Mouse (Mus musculus) forebrain, embryonic 16.5 days (tissue): ENCODE data around the gene Gm8180. TPM values are rescaled to one million over a fixed set of nuclear protein-coding genes. Genes with fewer than 3 reads are reported as not detected.
"Not testable (repeated sequence)": the region's sequence is repeated elsewhere in the genome, so short reads cannot be mapped to it uniquely, and the experiment has no call there.

ENCODE experiments used
- ATAC-seq: fragments of 200-750 bp; cut with Nextera tagmentation; 2 replicates; pipeline ENCODE4 v1.8.0; 2017; ENCODE audit warnings: mild to moderate bottlenecking, moderate library complexity
- H3K27ac ChIP-seq: fragments of 300-500 bp; sonication (generic); 2 replicates; pipeline ENCODE4 v1.5.1; 2014; ENCODE audit warnings: low read length, control low read depth
- H3K27me3 ChIP-seq: fragments of 300-500 bp; sonication (generic); replicated peaks from 2 replicates; pipeline ENCODE4 v1.6.1; 2014; ENCODE audit warnings: low read length; ENCODE audit not compliant: control insufficient read depth, insufficient read depth
- H3K36me3 ChIP-seq: fragments of 300-500 bp; sonication (generic); 2 replicates; pipeline ENCODE4 v1.6.1; 2014; ENCODE audit not compliant: control insufficient read depth, insufficient read depth
- H3K4me1 ChIP-seq: fragments of 300-500 bp; sonication (generic); replicated peaks from 2 replicates; pipeline ENCODE4 v1.6.1; 2014; ENCODE audit warnings: low read length; ENCODE audit not compliant: control insufficient read depth, insufficient read depth
- H3K4me2 ChIP-seq: fragments of 300-500 bp; sonication (generic); 2 replicates; pipeline ENCODE4 v1.6.1; 2014; ENCODE audit warnings: mild to moderate bottlenecking, low read length, control low read depth
- H3K4me3 ChIP-seq: fragments of 300-500 bp; sonication (generic); replicated peaks from 2 replicates; pipeline ENCODE4 v1.5.1; 2014; ENCODE audit warnings: mild to moderate bottlenecking, low read length, control low read depth
- H3K9ac ChIP-seq: fragments of 300-500 bp; sonication (generic); replicated peaks from 2 replicates; pipeline ENCODE4 v1.6.1; 2014; ENCODE audit warnings: low read depth, low read length, control low read depth
- H3K9me3 ChIP-seq: fragments of 300-500 bp; sonication (generic); 2 replicates; pipeline ENCODE4 v1.6.1; 2016; ENCODE audit warnings: low read length; ENCODE audit not compliant: control insufficient read depth
- WGBS: fragments of 180-500 bp; shearing (Covaris S2); extraction: QIAGEN DNeasy Blood & Tissue Kit; methylation state at CpG from one replicate; pipeline ENCODE4 v1.1.7; 2014; 5-methylcytosine and 5-hydroxymethylcytosine counted together
- polyA plus RNA-seq: library from polyadenylated mRNA; unstranded; fragments of >200 nt; fragmentation: Nextera tagmentation; extraction: Ambion mirVana; gene quantifications from 2 replicates; pipeline ENCODE4 v1.2.1, GENCODE M21; 2015

Gene Gm8180
- not detected in 2 replicates for polyA plus RNA-seq

DNA sequence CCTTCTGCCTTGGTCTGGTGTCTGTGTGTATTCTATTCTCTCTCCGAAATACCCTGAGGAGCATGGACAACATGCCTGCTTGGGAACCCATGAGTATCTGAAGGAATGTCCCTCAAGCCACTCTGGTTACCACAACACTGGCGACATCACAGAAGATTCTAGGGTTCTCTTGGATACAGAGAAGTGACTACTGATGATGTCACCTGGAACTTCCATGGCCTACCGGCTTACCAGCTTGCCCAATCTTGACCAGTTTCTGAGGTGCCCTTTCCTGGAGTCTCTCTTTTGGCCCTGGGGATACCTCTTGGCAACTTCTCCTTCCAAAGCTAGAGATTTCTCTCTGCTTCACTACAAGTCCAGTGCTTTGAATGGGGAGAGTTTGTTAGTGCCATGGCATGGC, at the start of gene Gm8180:
Gene Gm8180 (minus strand): TSS at position 101 of the 400 bp plus-strand sequence.
- not testable (repeated sequence) for H3K9ac ChIP-seq, H3K27ac ChIP-seq, ATAC-seq, H3K4me2 ChIP-seq, H3K36me3 ChIP-seq, H3K4me3 ChIP-seq, H3K27me3 ChIP-seq, H3K9me3 ChIP-seq, H3K4me1 ChIP-seq
- 94% methylated on average over 3 of the region's 3 CpGs for WGBS

DNA sequence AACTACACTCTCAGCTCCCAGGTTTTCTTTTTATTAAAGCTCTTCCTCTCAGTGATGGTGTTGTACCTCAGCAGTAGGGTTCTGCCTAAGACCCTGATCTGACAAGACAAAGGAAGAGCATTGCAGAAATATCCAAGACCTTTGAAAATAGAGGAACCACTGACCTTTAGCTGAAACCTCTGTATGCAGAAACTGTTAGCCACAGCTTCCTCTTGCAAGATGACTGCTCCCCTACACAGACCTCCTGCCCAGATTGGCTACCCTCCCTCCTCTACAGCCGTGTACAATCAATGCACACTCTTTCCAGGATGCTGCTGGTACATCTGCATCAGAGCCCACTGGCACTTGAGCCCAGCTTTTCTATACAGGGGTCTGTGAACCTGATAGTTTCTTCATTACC, 45.8 kb upstream of the Gm8180 start:
- ATAC-seq, H3K27ac ChIP-seq, H3K9ac ChIP-seq, H3K4me3 ChIP-seq, H3K27me3 ChIP-seq, H3K9me3 ChIP-seq, H3K4me1 ChIP-seq, H3K36me3 ChIP-seq, H3K4me2 ChIP-seq: not testable (repeated sequence)
- 65% methylated on average over 1 of the region's 1 CpGs for WGBS

DNA sequence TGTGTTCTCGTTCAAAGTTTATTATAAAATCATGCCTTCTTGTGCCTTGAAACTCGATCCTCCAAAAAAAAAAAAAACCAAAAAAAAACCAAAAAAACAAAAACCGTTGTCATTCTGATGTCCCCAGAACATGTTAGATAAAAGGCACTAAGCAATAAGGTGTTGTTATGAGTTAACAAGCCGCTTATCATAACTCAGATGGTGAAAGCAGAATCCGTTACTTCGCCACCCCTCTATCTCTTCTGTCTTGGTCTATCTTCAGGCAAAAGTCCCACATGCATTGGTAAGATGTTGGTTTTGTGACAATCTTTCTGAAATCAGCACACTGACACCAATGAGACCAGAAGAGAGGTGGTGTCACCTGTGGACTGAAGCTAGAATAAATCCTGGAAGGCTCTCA, 39.6 kb upstream of the Gm8180 start:
- not testable (repeated sequence) for H3K9ac ChIP-seq, H3K9me3 ChIP-seq, H3K27ac ChIP-seq, ATAC-seq, H3K27me3 ChIP-seq, H3K4me2 ChIP-seq, H3K36me3 ChIP-seq, H3K4me1 ChIP-seq, H3K4me3 ChIP-seq
- 90% methylated on average over 6 of the region's 6 CpGs for WGBS

DNA sequence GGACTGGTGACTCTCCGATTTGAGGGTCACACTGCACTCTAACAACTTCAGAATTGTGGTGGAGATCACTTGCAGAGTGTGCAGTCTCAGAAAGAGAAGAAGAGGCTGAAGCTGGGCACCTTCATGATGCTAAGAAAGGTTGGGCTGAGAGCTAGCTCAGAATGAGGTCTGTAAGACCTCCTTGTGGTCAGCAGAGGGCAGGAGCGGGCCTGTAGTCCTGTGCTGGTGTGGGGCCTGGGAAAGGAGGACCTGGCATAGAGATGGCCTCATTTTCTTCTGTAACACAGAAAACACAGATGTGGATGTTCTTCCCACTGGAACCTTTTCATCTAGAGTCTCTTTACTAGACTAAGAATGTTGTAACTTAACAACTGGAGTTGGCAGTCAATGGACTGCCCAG, 37.3 kb upstream of the Gm8180 start:
- H3K36me3 ChIP-seq, H3K9me3 ChIP-seq, H3K27ac ChIP-seq, H3K27me3 ChIP-seq, H3K4me2 ChIP-seq, H3K4me3 ChIP-seq, ATAC-seq, H3K4me1 ChIP-seq, H3K9ac ChIP-seq: not testable (repeated sequence)
- 44% methylated on average over 1 of the region's 2 CpGs for WGBS

DNA sequence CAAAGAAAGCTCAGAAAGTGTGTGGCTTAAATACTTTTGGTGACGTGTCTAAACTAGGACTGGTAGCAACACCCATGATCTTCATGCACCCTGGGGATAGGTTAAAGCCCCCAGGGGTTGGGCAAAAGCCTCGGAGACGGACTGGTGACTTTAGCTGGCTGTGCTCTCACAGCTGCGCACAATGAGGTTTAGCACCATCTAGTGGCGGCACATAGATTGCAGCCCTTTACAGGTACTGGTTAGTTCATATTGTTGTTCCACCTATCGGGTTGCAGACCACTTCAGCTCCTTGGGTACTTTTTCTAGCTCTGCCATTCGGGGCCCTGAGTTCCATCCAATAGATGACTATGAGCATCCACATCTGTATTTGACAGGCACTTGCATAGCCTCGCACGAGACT, 27.9 kb upstream of the Gm8180 start:
- H3K9ac ChIP-seq, H3K36me3 ChIP-seq, H3K9me3 ChIP-seq, H3K4me3 ChIP-seq, H3K4me1 ChIP-seq, H3K27me3 ChIP-seq, H3K27ac ChIP-seq, H3K4me2 ChIP-seq: not testable (repeated sequence)
- ATAC-seq: peak; percentile 62; the same call in 1 of the 2 replicates
- 62% methylated on average over 8 of the region's 9 CpGs for WGBS

DNA sequence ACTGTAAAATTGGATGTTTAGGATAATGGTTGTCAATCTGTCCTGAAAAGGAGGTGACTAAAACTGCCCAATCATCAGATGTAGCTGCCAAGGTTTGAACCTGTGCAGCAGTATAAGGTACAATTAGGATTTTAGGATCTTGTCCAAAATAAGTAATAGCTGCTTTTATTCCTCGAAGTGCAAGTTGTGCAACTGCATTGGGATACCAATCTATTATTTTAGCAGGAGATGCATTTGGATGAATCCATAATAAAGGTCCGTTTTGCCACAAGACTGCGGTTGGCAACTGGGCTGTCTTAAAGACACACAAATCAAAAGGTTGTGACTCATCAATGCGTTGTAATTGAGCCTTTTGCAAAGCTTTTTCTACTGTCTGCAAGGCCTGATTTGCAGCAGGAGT, 23.6 kb upstream of the Gm8180 start:
- H3K36me3 ChIP-seq, H3K4me2 ChIP-seq, H3K4me1 ChIP-seq, H3K27ac ChIP-seq, ATAC-seq, H3K9me3 ChIP-seq, H3K27me3 ChIP-seq, H3K4me3 ChIP-seq, H3K9ac ChIP-seq: not testable (repeated sequence)
- WGBS: 81% methylated on average over 4 of the region's 4 CpGs

DNA sequence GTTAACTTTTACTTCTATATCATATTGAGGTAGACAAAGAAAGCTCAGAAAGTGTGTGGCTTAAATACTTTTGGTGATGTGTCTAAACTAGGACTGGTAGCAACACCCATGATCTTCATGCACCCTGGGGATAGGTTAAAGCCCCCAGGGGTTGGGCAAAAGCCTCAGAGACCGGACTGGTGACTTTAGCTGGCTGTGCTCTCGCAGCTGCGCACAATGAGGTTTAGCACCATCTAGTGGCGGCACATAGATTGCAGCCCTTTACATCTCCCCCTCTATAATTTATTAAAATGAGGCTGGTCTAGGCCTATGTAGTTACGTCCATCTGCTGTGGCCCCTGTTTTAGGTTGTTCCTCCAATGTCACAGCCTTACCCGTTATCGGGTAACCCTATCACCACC, 19.9 kb upstream of the Gm8180 start:
- ATAC-seq, H3K27me3 ChIP-seq, H3K9ac ChIP-seq, H3K4me1 ChIP-seq, H3K36me3 ChIP-seq, H3K9me3 ChIP-seq, H3K27ac ChIP-seq, H3K4me2 ChIP-seq, H3K4me3 ChIP-seq: not testable (repeated sequence)
- WGBS: 8% methylated on average over 6 of the region's 7 CpGs

DNA sequence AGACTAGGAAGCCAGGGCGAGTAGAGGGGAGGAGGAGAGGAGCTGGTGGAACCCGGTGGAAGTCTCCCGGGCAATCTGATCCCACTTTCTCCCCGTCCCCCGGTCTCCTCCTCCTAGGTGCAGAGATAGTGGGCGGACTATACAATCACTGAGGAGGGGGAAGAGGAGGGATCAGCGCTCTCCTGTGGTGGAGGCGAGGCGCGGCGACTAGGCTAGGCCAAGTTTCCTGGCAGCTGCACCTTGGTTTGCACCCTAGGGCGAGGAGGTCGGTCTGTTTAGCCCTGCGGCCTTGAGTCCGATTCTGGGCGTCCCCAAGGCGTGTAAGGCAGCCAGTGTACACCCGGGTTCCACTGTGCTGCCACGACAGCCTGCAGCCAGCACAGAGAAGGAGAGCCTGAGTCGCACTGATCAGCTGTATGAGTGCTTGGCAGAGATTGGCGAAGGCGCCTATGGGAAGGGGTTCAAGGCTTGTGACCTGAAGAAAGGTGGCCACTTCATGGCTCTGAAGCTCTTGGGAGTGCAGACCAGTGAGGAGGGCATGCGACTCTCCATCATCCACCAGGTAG, 12.4 kb upstream of the Gm8180 start:
- H3K27me3 ChIP-seq, H3K9me3 ChIP-seq, H3K4me1 ChIP-seq, H3K27ac ChIP-seq, H3K36me3 ChIP-seq: not testable (repeated sequence)
- peak; percentile 68; the same call in 1 of the 2 replicates for ATAC-seq
- Histone ChIP-seq H3K9ac (0 out of 2 replicates have a peak overlapping the region, but pooled peaks have one; percentile 13), H3K4me2 (peak overlapping the region; percentile 34), H3K4me3 (peak overlapping the region; percentile 15; the same call in 1 of the 2 replicates)
- WGBS: 11% methylated on average over 22 of the region's 23 CpGs

DNA sequence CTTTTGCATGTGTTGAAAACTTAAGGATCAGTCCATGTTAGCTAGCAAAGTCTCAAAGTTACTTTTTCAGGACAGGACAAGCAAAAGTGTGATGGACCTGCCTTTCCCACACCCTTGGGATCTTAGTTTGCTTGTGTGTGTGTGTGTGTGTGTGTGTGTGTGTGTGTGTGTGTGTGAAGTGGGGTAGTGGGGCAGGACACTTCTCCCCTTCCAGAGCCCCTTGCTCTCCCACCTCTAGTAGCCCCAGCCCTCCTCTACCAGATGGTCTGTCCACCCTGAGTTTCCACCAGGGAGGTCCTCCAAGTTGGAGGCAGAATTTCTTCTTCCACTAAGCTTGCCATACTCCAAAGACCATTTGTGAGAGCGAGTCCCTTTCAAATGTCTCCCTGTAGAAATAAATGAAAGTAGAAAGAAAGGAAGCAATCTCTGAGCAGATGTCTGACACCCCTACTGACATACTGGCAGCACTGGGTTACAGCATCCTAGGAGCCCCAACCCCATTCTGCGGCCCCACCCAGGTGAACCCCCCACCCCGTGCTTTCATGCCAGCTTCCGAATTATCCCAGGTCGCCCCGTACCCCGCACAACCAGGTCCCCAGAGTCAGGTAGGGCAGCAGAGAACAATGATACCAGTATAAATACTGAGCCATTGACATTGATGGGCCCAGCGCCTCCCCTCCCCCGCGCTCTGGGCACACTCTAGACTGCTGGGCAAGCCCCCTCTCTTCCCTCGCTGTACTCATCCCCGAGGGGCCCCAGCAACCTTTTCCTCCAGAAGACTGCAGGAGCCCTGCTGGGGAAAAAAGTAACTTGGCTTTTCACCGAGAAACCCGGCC, 11.7 kb upstream of the Gm8180 start:
- H3K4me3 ChIP-seq: peak overlapping the region; percentile 15; the same call in 1 of the 2 replicates
- H3K4me1 ChIP-seq: no peaks in the 10 kb centered on the region
- no peaks in the 10 kb centered on the region for H3K9me3 ChIP-seq
- H3K36me3 ChIP-seq: no peaks in the 10 kb centered on the region
- 19% methylated on average over 14 of the region's 14 CpGs for WGBS
- H3K4me2 ChIP-seq: peak overlapping the region; percentile 34
- no peak overlapping the region for H3K9ac ChIP-seq
- H3K27me3 ChIP-seq: no peaks in the 10 kb centered on the region
- ATAC-seq: peak; percentile 65; the same call in 1 of the 2 replicates
- no peak overlapping the region for H3K27ac ChIP-seq
